Mouse (Mus musculus) E14TG2a.4 (cell line): ENCODE results near the gene Nrxn3.

Experiments used
- H3K27me3 ChIP-seq: 2 replicates; pipeline ENCODE4 v1.6.1; 2014; ENCODE audit warnings: low read length, control low read depth; ENCODE audit not compliant: insufficient read depth
- H3K36me3 ChIP-seq: 2 replicates; pipeline ENCODE4 v1.6.1; 2014; ENCODE audit warnings: low read length, control low read depth; ENCODE audit not compliant: insufficient read depth
- H3K4me1 ChIP-seq: replicated peaks from 2 replicates; pipeline ENCODE4 v1.6.1; 2014; ENCODE audit warnings: low read depth, low read length, control low read depth
- H3K4me3 ChIP-seq: replicated peaks from 2 replicates; pipeline ENCODE4 v1.5.1; 2014; ENCODE audit warnings: mild to moderate bottlenecking, low read length
- H3K9me3 ChIP-seq: 2 replicates; pipeline ENCODE4 v1.6.1; 2014; ENCODE audit warnings: low read length, control low read depth
- CTCF ChIP-seq: conservative IDR thresholded peaks from 2 replicates; pipeline ENCODE4 v1.5.1; 2014; ENCODE audit warnings: low read length
- NANOG ChIP-seq: IDR thresholded peaks from 2 replicates; pipeline ENCODE4 v1.6.1; 2014; ENCODE audit warnings: borderline replicate concordance, low read length, mixed read lengths
- POU5F1 ChIP-seq: IDR thresholded peaks from 2 replicates; pipeline ENCODE4 v1.6.1; 2014; ENCODE audit warnings: low read length, borderline replicate concordance

Gene Nrxn3

DNA sequence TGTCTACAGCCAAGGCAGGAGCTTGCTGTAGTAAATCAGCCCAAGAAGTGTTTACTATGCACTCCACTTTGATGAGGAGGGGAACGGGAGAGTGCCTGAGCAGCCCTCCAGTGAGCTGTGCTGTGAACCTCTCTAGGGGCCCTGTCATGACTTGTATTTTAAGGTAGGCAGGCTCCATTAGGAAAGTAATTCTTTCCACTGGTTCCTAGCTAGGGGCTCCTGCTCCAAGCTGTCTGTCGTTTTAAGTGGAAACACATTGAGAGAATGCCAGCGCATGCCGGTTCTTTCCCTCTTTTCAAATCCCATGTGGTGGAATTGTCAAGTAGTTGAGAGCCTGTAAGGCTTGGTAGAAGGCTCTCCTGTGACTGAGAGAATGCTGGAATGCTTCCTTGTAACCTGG lies 1091.9 kb downstream of the Nrxn3 start:
- Histone ChIP-seq H3K27me3 (peaks cover 43% of the 10 kb centered on the region), H3K36me3 (no peaks in the 10 kb centered on the region), H3K9me3 (no peaks in the 10 kb centered on the region), H3K4me3 (no peak overlapping the region), H3K4me1 (peaks cover 18% of the 10 kb centered on the region)
- TF ChIP-seq POU5F1 (no peak), NANOG (no peak), CTCF (no peak)

DNA sequence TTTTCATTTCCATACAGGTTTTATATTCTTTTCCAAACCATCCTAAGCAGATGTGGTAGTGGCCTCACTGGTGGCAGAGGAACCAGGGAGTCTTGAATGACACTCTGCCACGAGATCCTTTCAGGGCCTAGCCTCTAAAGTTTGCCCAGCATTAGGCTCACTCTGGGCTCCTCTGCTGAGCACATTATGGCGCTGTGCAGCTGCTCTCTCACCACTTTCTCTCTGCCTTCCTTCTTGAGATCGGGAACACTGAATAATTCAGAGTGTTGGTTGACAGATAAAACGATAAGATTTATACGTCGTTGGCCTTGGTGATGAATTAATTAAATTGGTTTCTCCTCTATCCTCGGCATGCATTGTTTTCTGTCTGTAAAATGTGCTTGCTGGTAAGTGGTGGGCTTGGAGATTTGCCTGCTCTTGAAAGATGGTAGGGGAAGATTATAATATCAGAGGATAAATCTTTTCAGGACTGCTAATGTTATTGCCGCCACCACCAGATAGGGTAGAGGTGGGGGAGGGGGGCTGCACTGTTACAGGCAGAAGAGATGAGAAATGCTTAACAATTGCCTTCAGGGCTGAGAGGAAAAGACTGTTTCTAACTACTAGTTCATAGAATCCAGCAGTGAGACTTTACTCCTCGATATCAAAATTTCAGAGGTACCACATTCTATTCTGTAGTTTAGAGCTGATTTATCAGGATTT lies 1094.5 kb downstream of the Nrxn3 start:
- H3K4me3 ChIP-seq, result no peak overlapping the region
- H3K4me1 ChIP-seq, result peaks cover 4% of the 10 kb centered on the region
- H3K27me3 ChIP-seq, result peaks cover 33% of the 10 kb centered on the region
- no peaks in the 10 kb centered on the region for H3K36me3 ChIP-seq
- TF ChIP-seq NANOG (no peak), POU5F1 (no peak), CTCF (no peak)
- H3K9me3 ChIP-seq, result no peaks in the 10 kb centered on the region

DNA sequence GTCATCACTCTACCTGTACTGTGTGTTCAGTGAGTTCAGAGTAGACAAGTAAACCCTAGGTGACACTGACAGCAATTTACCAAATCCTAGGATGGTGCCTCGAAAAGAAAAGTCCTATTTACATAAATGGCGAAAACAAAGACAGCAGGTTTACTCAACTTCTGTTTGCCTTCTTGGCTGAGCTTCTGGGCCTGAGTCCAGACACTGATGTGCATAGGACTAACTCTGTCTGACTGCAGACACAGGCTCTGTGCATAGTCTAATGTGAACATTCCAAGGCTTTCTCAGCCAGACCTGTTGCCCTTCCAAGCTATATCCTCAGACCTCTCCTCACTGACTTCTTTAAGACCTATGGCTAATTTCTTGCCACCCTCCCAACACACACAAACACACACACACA lies 1095.5 kb downstream of the Nrxn3 start:
- no peaks in the 10 kb centered on the region; the same call in 1 of the 2 replicates for H3K4me1 ChIP-seq
- H3K4me3 ChIP-seq, result no peak overlapping the region
- no peaks in the 10 kb centered on the region for H3K9me3 ChIP-seq
- H3K27me3 ChIP-seq, result peaks cover 27% of the 10 kb centered on the region
- no peak for TF ChIP-seq POU5F1
- TF ChIP-seq NANOG, result no peak
- TF ChIP-seq CTCF, result no peak
- no peaks in the 10 kb centered on the region for H3K36me3 ChIP-seq

DNA sequence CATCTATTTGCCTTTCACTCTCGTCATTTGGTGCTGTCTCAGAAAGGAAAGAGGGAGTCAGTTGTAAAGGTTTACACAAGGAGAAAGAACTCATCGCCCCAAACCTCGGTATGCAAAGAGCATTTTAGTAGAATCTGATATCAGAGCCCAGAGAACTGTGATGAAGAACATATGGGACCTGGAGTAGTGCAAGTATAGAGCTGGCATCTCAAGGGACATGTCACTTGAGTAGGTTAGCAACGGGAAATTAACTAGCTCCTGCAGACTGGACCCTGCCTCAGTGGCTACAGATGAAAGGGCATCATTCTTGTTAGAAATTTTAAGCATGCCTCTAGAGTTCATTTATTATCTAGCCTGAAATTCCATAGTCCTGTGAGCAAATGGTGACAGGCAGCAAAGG lies 1099.5 kb downstream of the Nrxn3 start:
- no peaks in the 10 kb centered on the region for H3K36me3 ChIP-seq
- H3K4me1 ChIP-seq, result no peaks in the 10 kb centered on the region
- TF ChIP-seq NANOG, result no peak
- TF ChIP-seq CTCF, result no peak
- TF ChIP-seq POU5F1, result no peak
- no peak overlapping the region for H3K4me3 ChIP-seq
- no peaks in the 10 kb centered on the region for H3K27me3 ChIP-seq
- H3K9me3 ChIP-seq, result no peaks in the 10 kb centered on the region

DNA sequence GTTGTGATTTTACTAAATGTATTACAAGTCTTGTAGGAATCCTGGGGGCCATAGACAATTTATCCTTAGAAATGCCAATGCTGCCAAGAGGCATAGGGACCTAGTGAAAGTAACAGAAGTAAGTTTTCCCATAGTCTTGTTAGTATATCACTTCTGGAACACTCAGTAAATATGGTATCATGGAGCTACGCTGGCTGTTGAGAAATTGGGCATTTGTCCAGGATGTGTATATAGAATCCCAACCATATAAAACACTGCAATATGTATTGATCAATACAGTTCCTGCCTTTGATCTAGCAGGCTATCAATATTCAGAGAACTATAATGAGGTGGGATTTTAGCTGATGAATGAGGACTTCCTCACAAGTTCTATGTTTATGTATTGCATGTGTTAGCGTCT lies 1107.3 kb downstream of the Nrxn3 start:
- H3K36me3 ChIP-seq, result no peaks in the 10 kb centered on the region
- no peaks in the 10 kb centered on the region for H3K9me3 ChIP-seq
- no peaks in the 10 kb centered on the region for H3K27me3 ChIP-seq
- TF ChIP-seq POU5F1, result no peak
- no peak for TF ChIP-seq CTCF
- TF ChIP-seq NANOG, result no peak
- H3K4me1 ChIP-seq, result no peaks in the 10 kb centered on the region
- H3K4me3 ChIP-seq, result no peak overlapping the region

DNA sequence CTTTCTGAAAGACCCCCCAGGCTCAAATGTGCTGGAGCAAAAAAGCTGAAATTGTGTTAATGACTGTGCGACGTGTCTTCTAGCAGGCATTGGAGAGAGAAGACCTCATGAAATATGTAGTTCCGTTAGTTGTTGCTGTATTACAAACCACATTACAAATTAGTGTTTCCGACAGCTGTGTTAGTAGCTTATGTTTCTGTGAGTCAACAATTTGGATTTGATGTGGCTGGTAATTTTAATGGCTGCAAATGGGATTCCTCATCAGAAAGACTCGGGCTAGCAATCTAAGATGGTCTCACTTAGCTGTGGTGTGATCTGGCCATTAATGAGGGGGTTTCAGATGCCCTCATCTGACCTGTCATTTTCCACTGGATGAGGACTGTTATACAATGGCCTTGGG lies 1107.7 kb downstream of the Nrxn3 start:
- Histone ChIP-seq H3K4me1 (no peaks in the 10 kb centered on the region), H3K36me3 (no peaks in the 10 kb centered on the region), H3K9me3 (no peaks in the 10 kb centered on the region), H3K27me3 (no peaks in the 10 kb centered on the region), H3K4me3 (no peak overlapping the region)
- TF ChIP-seq NANOG (no peak), CTCF (no peak), POU5F1 (no peak)

DNA sequence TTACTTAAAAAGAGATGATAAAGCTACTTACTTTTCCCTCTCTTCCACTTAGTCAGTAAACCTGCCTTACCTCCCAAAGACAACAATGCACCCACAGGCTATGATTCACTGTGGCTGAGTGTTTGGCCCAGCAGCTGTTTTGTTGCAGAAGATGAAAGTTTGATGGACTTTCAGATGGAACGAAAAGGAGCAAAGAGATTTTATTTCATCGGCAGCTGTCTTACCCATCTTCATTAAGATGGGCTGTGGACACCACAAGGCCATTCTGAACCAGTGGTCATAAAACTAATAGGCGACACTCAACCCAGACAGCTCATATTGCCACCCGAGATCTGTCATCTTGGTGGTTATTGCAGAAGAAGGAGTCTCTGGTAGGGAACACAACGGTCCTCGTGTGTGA lies 1108.6 kb downstream of the Nrxn3 start:
- H3K4me1 ChIP-seq, result no peaks in the 10 kb centered on the region
- TF ChIP-seq NANOG (no peak), CTCF (no peak), POU5F1 (no peak)
- no peak overlapping the region for H3K4me3 ChIP-seq
- no peaks in the 10 kb centered on the region for H3K36me3 ChIP-seq
- H3K9me3 ChIP-seq, result no peaks in the 10 kb centered on the region
- H3K27me3 ChIP-seq, result no peaks in the 10 kb centered on the region

DNA sequence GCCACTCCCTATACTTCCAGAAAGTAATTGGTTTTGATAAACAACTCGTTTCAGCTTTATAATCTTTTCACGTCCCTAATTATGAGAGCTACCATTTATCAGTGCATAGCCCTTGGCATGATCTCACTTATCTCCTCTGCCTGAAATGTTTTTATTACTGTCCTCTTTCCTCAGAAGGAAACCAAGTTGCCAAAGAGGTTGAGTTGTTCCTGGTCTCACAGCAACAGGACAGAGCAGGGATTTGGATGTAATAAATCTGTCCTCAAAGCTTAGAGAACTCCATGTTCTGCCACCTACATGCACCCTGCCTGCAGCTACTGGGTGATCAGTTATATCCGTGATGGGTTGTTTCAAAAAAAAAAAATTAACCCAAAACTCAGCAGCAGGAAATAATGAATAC lies 1113.6 kb downstream of the Nrxn3 start:
- no peaks in the 10 kb centered on the region for H3K9me3 ChIP-seq
- H3K4me3 ChIP-seq, result no peak overlapping the region
- no peaks in the 10 kb centered on the region for H3K4me1 ChIP-seq
- TF ChIP-seq CTCF (no peak), NANOG (no peak), POU5F1 (no peak)
- H3K27me3 ChIP-seq, result no peaks in the 10 kb centered on the region
- H3K36me3 ChIP-seq, result no peaks in the 10 kb centered on the region

DNA sequence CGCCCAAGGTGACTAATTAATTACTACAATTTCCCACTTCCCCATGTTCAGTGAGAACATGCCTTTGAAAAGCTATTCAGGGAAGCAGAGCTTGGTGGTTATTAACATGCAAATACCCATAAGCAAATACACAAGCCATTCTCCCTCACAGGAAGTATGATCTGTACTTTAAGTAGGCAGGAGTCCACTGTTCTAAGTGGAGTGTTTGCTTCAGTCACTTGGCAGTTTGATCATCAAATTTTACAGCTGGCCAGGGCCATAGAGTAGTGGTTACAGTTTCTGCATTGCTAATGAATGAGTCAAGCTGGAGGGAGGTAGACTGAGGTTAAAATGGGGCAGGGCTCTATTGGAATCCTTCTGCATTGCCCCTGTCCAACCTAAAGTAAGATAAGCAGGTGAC lies 1120.2 kb downstream of the Nrxn3 start:
- no peaks in the 10 kb centered on the region for H3K36me3 ChIP-seq
- TF ChIP-seq POU5F1, result no peak
- no peak for TF ChIP-seq CTCF
- TF ChIP-seq NANOG, result no peak

More for the DNA sequence above, 1120.2 kb downstream of the Nrxn3 start:
- Histone ChIP-seq H3K27me3 (no peaks in the 10 kb centered on the region), H3K4me1 (no peaks in the 10 kb centered on the region), H3K4me3 (no peak overlapping the region), H3K9me3 (no peaks in the 10 kb centered on the region)
